21 mouse cellular contexts compared by ENCODE assay signal in the genomic region with DNA sequence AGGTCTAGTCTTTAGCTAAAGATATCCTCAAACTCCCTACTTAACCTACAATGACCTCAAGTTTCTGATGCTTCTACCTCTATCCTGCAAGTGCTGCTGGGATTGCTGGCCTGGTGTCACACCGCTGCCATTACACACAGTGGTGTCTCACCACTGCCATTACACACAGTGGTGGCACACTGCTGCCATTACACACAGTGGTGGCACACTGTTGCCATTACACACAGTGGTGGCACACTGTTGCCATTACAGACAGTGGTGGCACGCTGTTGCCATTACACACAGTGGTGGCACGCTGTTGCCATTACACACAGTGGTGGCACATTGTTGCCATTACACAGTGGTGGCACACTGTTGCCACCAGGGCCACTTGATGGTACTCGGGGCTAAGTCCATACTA. TPM values are rescaled to one million over a fixed set of nuclear protein-coding genes. Genes with fewer than 3 reads are reported as not detected.
DNase-seq lines count a peak whose midpoint lies in the region; ATAC-seq and TF ChIP-seq lines count a peak whose summit lies in the region.
"Had no signal": no experiment of that assay in that cellular context is flagged by ENCODE, and none has a peak within 500 bp of the region (broad histone marks: within the 10 kb centered on the region; RNA-seq: fewer than 3 reads in every experiment).

No protein-coding gene starts in this region.

- TF ChIP-seq EP300 in stomach, postnatal 0 days (optimal IDR thresholded peaks at IDR 0.05) = no peak

- no peak overlapping the region for H3K4me2 ChIP-seq in intestine, embryonic 14.5 days (ENCODE audit: low read length)
- H3K4me2 ChIP-seq in intestine, embryonic 16.5 days (ENCODE audit: low read depth, low read length) = no peak overlapping the region
- no peak overlapping the region for H3K4me2 ChIP-seq in stomach, postnatal 0 days (replicated peaks; ENCODE audit: low read depth)
- no peak overlapping the region for H3K4me2 ChIP-seq in forebrain, embryonic 16.5 days (ENCODE audit: low read length)
- H3K4me2 ChIP-seq: embryonic facial prominence, embryonic 12.5 days; heart, embryonic 13.5 days; lung, embryonic 15.5 days; neural tube, embryonic 12.5 days had no signal

- no peaks in the 10 kb centered on the region for H3K36me3 ChIP-seq in intestine, embryonic 14.5 days (ENCODE audit: control insufficient read depth, insufficient read depth, low read length)
- H3K36me3 ChIP-seq in intestine, embryonic 16.5 days (ENCODE audit: control insufficient read depth, insufficient read depth, low read length) = no peaks in the 10 kb centered on the region
- H3K36me3 ChIP-seq in megakaryocyte, embryonic 14.5 days (replicated peaks; ENCODE audit: low read length) = peaks cover 13% of the 10 kb centered on the region
- no peaks in the 10 kb centered on the region for H3K36me3 ChIP-seq in stomach, postnatal 0 days (ENCODE audit: control insufficient read depth, insufficient read depth, low read length)
- H3K36me3 ChIP-seq in forebrain, embryonic 16.5 days (ENCODE audit: control insufficient read depth, insufficient read depth) = no peaks in the 10 kb centered on the region
- H3K36me3 ChIP-seq: embryonic facial prominence, embryonic 12.5 days; heart, embryonic 13.5 days; lung, embryonic 15.5 days; neural tube, embryonic 12.5 days had no signal

- 0 out of 2 replicates have a peak, but pooled peaks have one; percentile 6 for TF ChIP-seq CTCF in bone marrow, adult 2 months (IDR thresholded peaks at IDR 0.05; ENCODE audit: control insufficient read depth, insufficient read depth, low read length)
- peak; percentile 39; the same call in 1 of the 2 replicates for TF ChIP-seq CTCF in stomach, postnatal 0 days (IDR thresholded peaks at IDR 0.05; ENCODE audit: low read depth)

- TF ChIP-seq POLR2A in bone marrow, adult 2 months (IDR thresholded peaks at IDR 0.05; ENCODE audit: borderline replicate concordance, control insufficient read depth, low read depth, low read length) = no peak

- no peaks in the 10 kb centered on the region for H3K27me3 ChIP-seq in intestine, embryonic 14.5 days (replicated peaks; ENCODE audit: control insufficient read depth, insufficient read depth, low read length)
- no peaks in the 10 kb centered on the region for H3K27me3 ChIP-seq in intestine, embryonic 16.5 days (replicated peaks; ENCODE audit: control insufficient read depth, insufficient read depth, low read length)
- no peaks in the 10 kb centered on the region for H3K27me3 ChIP-seq in megakaryocyte, embryonic 14.5 days (replicated peaks)
- no peaks in the 10 kb centered on the region for H3K27me3 ChIP-seq in stomach, postnatal 0 days (ENCODE audit: control insufficient read depth, insufficient read depth, low read length)
- H3K27me3 ChIP-seq in forebrain, embryonic 16.5 days (replicated peaks; ENCODE audit: control insufficient read depth, insufficient read depth, low read length) = no peaks in the 10 kb centered on the region
- H3K27me3 ChIP-seq: embryonic facial prominence, embryonic 12.5 days; heart, embryonic 13.5 days; lung, embryonic 15.5 days; neural tube, embryonic 12.5 days had no signal

- peaks cover 22% of the 10 kb centered on the region for H3K4me1 ChIP-seq in intestine, embryonic 14.5 days (replicated peaks; ENCODE audit: control insufficient read depth, insufficient read depth, low read length)
- peaks cover 13% of the 10 kb centered on the region for H3K4me1 ChIP-seq in intestine, embryonic 16.5 days (ENCODE audit: control insufficient read depth, insufficient read depth, low read length)
- peaks cover 38% of the 10 kb centered on the region for H3K4me1 ChIP-seq in megakaryocyte, embryonic 14.5 days
- H3K4me1 ChIP-seq in bone marrow, adult 2 months (ENCODE audit: control insufficient read depth, insufficient read depth, low read length) = peaks cover 3% of the 10 kb centered on the region; the same call in 1 of the 2 replicates
- H3K4me1 ChIP-seq in stomach, postnatal 0 days (replicated peaks; ENCODE audit: control insufficient read depth, insufficient read depth) = no peaks in the 10 kb centered on the region
- peaks cover 17% of the 10 kb centered on the region for H3K4me1 ChIP-seq in forebrain, embryonic 16.5 days (replicated peaks; ENCODE audit: control insufficient read depth, insufficient read depth, low read length)

- no peaks in the 10 kb centered on the region for H3K9me3 ChIP-seq in intestine, embryonic 14.5 days (ENCODE audit: control insufficient read depth, low read length)
- H3K9me3 ChIP-seq in intestine, embryonic 16.5 days (ENCODE audit: control insufficient read depth, low read length) = no peaks in the 10 kb centered on the region
- peaks cover 17% of the 10 kb centered on the region for H3K9me3 ChIP-seq in megakaryocyte, embryonic 14.5 days
- H3K9me3 ChIP-seq in stomach, postnatal 0 days (ENCODE audit: control insufficient read depth, low read length) = no peaks in the 10 kb centered on the region
- H3K9me3 ChIP-seq in forebrain, embryonic 16.5 days (ENCODE audit: control insufficient read depth, low read length) = no peaks in the 10 kb centered on the region
- H3K9me3 ChIP-seq: embryonic facial prominence, embryonic 12.5 days; lung, embryonic 15.5 days; neural tube, embryonic 12.5 days had no signal

- WGBS in intestine, embryonic 14.5 days = 92% methylated on average over 4 of the region's 4 CpGs
- 95% methylated on average over 4 of the region's 4 CpGs for WGBS in intestine, embryonic 16.5 days
- WGBS in bone marrow, adult 2 months = 92% methylated on average over 4 of the region's 4 CpGs
- 96% methylated on average over 4 of the region's 4 CpGs for WGBS in stomach, postnatal 0 days
- WGBS in forebrain, embryonic 16.5 days = 96% methylated on average over 4 of the region's 4 CpGs

- no peak overlapping the region for H3K27ac ChIP-seq in intestine, embryonic 14.5 days (ENCODE audit: low read depth)
- H3K27ac ChIP-seq in intestine, embryonic 16.5 days (ENCODE audit: low read length) = no peak overlapping the region
- no peak overlapping the region for H3K27ac ChIP-seq in bone marrow, adult 2 months (ENCODE audit: control insufficient read depth, insufficient read depth, low read depth, low read length, poor library complexity)
- H3K27ac ChIP-seq in stomach, postnatal 0 days (replicated peaks) = no peak overlapping the region
- no peak overlapping the region for H3K27ac ChIP-seq in forebrain, embryonic 16.5 days (ENCODE audit: low read length)
- H3K27ac ChIP-seq: embryonic facial prominence, embryonic 12.5 days; heart, embryonic 13.5 days; lung, embryonic 15.5 days; neural tube, embryonic 12.5 days had no signal

- no peak overlapping the region for H3K9ac ChIP-seq in intestine, embryonic 14.5 days (ENCODE audit: low read length)
- no peak overlapping the region for H3K9ac ChIP-seq in intestine, embryonic 16.5 days (ENCODE audit: low read depth, low read length)
- no peak overlapping the region for H3K9ac ChIP-seq in stomach, postnatal 0 days (ENCODE audit: low read length)
- H3K9ac ChIP-seq in forebrain, embryonic 16.5 days (replicated peaks; ENCODE audit: low read depth, low read length) = no peak overlapping the region
- H3K9ac ChIP-seq: embryonic facial prominence, embryonic 12.5 days; heart, embryonic 13.5 days; lung, embryonic 15.5 days; neural tube, embryonic 12.5 days had no signal

- no peak overlapping the region for H3K4me3 ChIP-seq in intestine, embryonic 14.5 days (ENCODE audit: low read depth, low read length)
- no peak overlapping the region for H3K4me3 ChIP-seq in intestine, embryonic 16.5 days (ENCODE audit: low read length)
- peak overlapping the region; percentile 69 for H3K4me3 ChIP-seq in megakaryocyte, embryonic 14.5 days (replicated peaks)
- no peak overlapping the region for H3K4me3 ChIP-seq in bone marrow, adult 2 months (replicated peaks; ENCODE audit: control insufficient read depth, low read depth, low read length)
- H3K4me3 ChIP-seq in stomach, postnatal 0 days (ENCODE audit: low read depth, low read length) = no peak overlapping the region
- no peak overlapping the region for H3K4me3 ChIP-seq in forebrain, embryonic 16.5 days (replicated peaks; ENCODE audit: low read length)
- H3K4me3 ChIP-seq: embryonic facial prominence, embryonic 12.5 days; heart, embryonic 13.5 days; lung, embryonic 15.5 days; neural tube, embryonic 12.5 days had no signal

- ATAC-seq in intestine, embryonic 14.5 days (replicated peaks; ENCODE audit: low FRiP score, low TSS enrichment, low read depth) = no peak
- no peak for ATAC-seq in intestine, embryonic 16.5 days
- no peak for ATAC-seq in megakaryocyte, adult 5-6 weeks (ENCODE audit: poor library complexity, severe bottlenecking)
- no peak for ATAC-seq in stomach, postnatal 0 days (ENCODE audit: low FRiP score, low TSS enrichment)
- no peak for ATAC-seq in forebrain, embryonic 16.5 days
- ATAC-seq: activated CD4-positive, CD25-positive, alpha-beta regulatory T cell, adult 4 months; hindbrain, embryonic 16.5 days; midbrain, embryonic 16.5 days had no signal

- DNase-seq in intestine, embryonic 14.5 days (ENCODE audit: low spot score) = peak; percentile 32
- DNase-seq in stomach, postnatal 0 days (ENCODE audit: low spot score) = no peak
- no peak for DNase-seq in kidney, postnatal 10 days
- DNase-seq: adrenal gland, postnatal 14 days; cerebellum, adult 2 months; gastrocnemius, postnatal 36 days; heart, postnatal 36 days; kidney, postnatal 25 days; thymus, postnatal 25 days had no signal

RNA-seq across cellular contexts. Expression of a gene that starts 2.3 kb away (rescaled TPM):
- 5.3 and 5.8 TPM in 2 replicates for polyA plus RNA-seq in intestine, embryonic 14.5 days (2014; fragmentation: Nextera tagmentation; extraction: Ambion mirVana)
- polyA plus RNA-seq in intestine, embryonic 16.5 days (2015; fragmentation: Nextera tagmentation; extraction: Ambion mirVana) = 6.1 and 6.6 TPM in 2 replicates
- polyA plus RNA-seq in megakaryocyte, embryonic 14.5 days (2012; ENCODE audit: insufficient read depth, low replicate concordance) = 4.6 and 7.1 TPM in 2 replicates
- total RNA-seq in megakaryocyte, adult 5-6 weeks (2015) = 16.3 and 17.2 TPM in 2 replicates
- total RNA-seq in megakaryocyte, adult 5-6 weeks (2017) = 11.9 and 18.7 TPM in 2 replicates
- 19.3 and 20.0 TPM in 2 replicates for polyA plus RNA-seq in bone marrow, adult 2 months (2011; ENCODE audit: insufficient read depth, insufficient read length, low replicate concordance, missing spikeins)
- polyA plus RNA-seq in stomach, postnatal 0 days (2015; fragmentation: Nextera tagmentation; extraction: Ambion mirVana) = 5.1 and 7.5 TPM in 2 replicates
- 5.6 and 5.8 TPM in 2 replicates for polyA plus RNA-seq in forebrain, embryonic 16.5 days (2015; fragmentation: Nextera tagmentation; extraction: Ambion mirVana)
